Mouse (Mus musculus) cortical plate, adult 2 months (tissue): ENCODE measurements around the gene Rgl3.

Experiments
- CTCF ChIP-seq: fragments of 200-500 bp; IDR thresholded peaks from 2 replicates; pipeline ENCODE4 v1.5.1; 2011; ENCODE audit warnings: mild to moderate bottlenecking, control low read depth, low read length; ENCODE audit not compliant: insufficient read depth; ENCODE audit errors: extremely low read depth
- POLR2A ChIP-seq: fragments of 200-500 bp; IDR thresholded peaks from 2 replicates; pipeline ENCODE4 v1.6.1; 2011; ENCODE audit warnings: mild to moderate bottlenecking, low read length, control low read depth; ENCODE audit not compliant: insufficient read depth; ENCODE audit errors: extremely low read depth

DNA sequence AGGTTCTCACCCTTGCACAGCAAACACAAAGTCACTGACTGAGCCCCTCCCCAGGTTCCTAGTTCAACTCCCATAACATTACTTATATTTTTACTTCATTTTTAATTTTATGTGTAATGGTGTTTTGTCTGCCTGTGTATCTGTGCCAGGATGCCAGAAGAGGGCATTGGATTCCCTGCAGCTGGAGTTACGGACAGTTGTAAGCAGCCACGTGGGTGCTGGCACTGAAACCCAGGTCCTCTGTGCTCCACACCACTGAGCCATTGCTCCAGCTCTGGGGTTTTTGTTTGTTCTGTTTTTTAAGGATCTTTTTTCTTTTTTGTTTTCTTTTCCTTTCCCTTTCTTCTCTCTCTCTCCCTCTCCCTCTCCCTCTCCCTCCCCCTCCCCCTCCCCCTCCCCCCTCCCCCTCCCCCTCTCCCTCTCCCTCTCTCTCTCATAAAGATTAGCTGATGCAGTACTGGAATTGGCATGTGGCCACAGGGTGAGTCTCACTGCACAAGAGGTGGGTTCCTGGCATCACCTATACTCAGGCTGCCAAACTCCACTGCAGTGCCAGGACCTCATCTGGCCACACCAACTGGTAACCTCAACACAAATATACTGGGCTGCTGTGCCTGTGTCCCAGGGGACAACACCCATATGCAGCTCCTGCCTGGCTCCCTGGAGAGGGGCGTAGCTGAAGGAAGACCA is 7.1 kb upstream of the Rgl3 start:
- TF ChIP-seq CTCF, result no peak
- no peak for TF ChIP-seq POLR2A
